Mouse (Mus musculus) myocyte (in vitro differentiated cells): ENCODE measurements around the gene Rbm6. TPM values are rescaled to one million over a fixed set of nuclear protein-coding genes. Genes with fewer than 3 reads are reported as not detected.

ENCODE experiments used
- H3K27me3 ChIP-seq: one replicate; pipeline ENCODE4 v1.6.1; 2011; ENCODE audit not compliant: control insufficient read depth, insufficient read depth, insufficient read length
- H3K36me3 ChIP-seq: one replicate; pipeline ENCODE4 v1.6.1; 2011; ENCODE audit not compliant: control insufficient read depth, insufficient read depth
- H3K4me2 ChIP-seq: one replicate; pipeline ENCODE4 v1.6.1; 2011; ENCODE audit warnings: low read depth, control low read depth
- H3K4me3 ChIP-seq: one replicate; pipeline ENCODE4 v1.5.1; 2011; ENCODE audit warnings: mild to moderate bottlenecking, control low read depth, moderate library complexity
- H3K79me2 ChIP-seq: one replicate; pipeline ENCODE4 v1.6.1; 2011; ENCODE audit not compliant: control insufficient read depth, insufficient read depth
- H3ac ChIP-seq: one replicate; pipeline ENCODE4 v1.6.1; 2011; ENCODE audit not compliant: control insufficient read depth, insufficient read length
- CEBPB ChIP-seq: IDR thresholded peaks from 2 replicates; pipeline ENCODE4 v1.6.1; 2011; ENCODE audit warnings: mild to moderate bottlenecking, moderate library complexity; ENCODE audit not compliant: poor library complexity, insufficient read depth, severe bottlenecking
- E2F4 ChIP-seq: IDR thresholded peaks from one replicate; pipeline ENCODE4 v1.6.1; 2011; ENCODE audit warnings: mild to moderate bottlenecking, control low read depth, moderate library complexity; ENCODE audit not compliant: insufficient read depth
- MAX ChIP-seq: IDR thresholded peaks from one replicate; pipeline ENCODE4 v1.6.1; 2011; ENCODE audit warnings: low read depth, mild to moderate bottlenecking, control low read depth
- MYOD1 ChIP-seq, 3 experiments: IDR thresholded peaks; one replicate each; pipeline ENCODE4 v1.6.1; 2011; ENCODE audit warnings: control low read depth in 2 of 3, low read depth in 2 of 3, mild to moderate bottlenecking in 2 of 3, moderate library complexity in 1 of 3; ENCODE audit not compliant: insufficient read length in 2 of 3, control insufficient read depth in 1 of 3
- MYOG ChIP-seq, 3 experiments: IDR thresholded peaks; one replicate each; pipeline ENCODE4 v1.6.1; 2011; ENCODE audit warnings: control low read depth in 2 of 3, low read depth in 2 of 3, mild to moderate bottlenecking in 2 of 3; ENCODE audit not compliant: insufficient read length in 2 of 3, control insufficient read depth in 1 of 3, insufficient read depth in 1 of 3
- POLR2A ChIP-seq: IDR thresholded peaks from one replicate; pipeline ENCODE4 v1.6.1; 2011; ENCODE audit warnings: low read depth, mild to moderate bottlenecking, control low read depth, moderate library complexity; ENCODE audit not compliant: insufficient read length
- POLR2AphosphoS2 ChIP-seq: IDR thresholded peaks from one replicate; pipeline ENCODE4 v1.6.1; 2011; ENCODE audit warnings: low read depth, control low read depth; ENCODE audit not compliant: insufficient read length
- REST ChIP-seq: IDR thresholded peaks from one replicate; pipeline ENCODE4 v1.6.1; 2011; ENCODE audit warnings: mild to moderate bottlenecking, control low read depth, moderate library complexity; ENCODE audit not compliant: insufficient read depth, insufficient read length
- SRF ChIP-seq: IDR thresholded peaks from one replicate; pipeline ENCODE4 v1.6.1; 2011; ENCODE audit warnings: low read depth; ENCODE audit not compliant: control insufficient read depth, insufficient read length
- TCF12 ChIP-seq: IDR thresholded peaks from one replicate; pipeline ENCODE4 v1.6.1; 2011; ENCODE audit warnings: mild to moderate bottlenecking, control low read depth; ENCODE audit not compliant: poor library complexity, insufficient read depth, severe bottlenecking
- TCF3 ChIP-seq: IDR thresholded peaks from one replicate; pipeline ENCODE4 v1.6.1; 2011; ENCODE audit warnings: low read depth, control low read depth; ENCODE audit not compliant: insufficient read length
- USF1 ChIP-seq: IDR thresholded peaks from one replicate; pipeline ENCODE4 v1.6.1; 2011; ENCODE audit warnings: low read depth, mild to moderate bottlenecking, control low read depth, moderate library complexity
- polyA plus RNA-seq: library from polyadenylated mRNA; unstranded; fragments of >200 nt; fragmentation: generic; extraction: Trizol; gene quantifications from one replicate; pipeline ENCODE4 v1.2.1, GENCODE M21; 2012; ENCODE audit warnings: missing spikeins

Gene Rbm6
- polyA plus RNA-seq, 1 experiment = 10.2 TPM

DNA sequence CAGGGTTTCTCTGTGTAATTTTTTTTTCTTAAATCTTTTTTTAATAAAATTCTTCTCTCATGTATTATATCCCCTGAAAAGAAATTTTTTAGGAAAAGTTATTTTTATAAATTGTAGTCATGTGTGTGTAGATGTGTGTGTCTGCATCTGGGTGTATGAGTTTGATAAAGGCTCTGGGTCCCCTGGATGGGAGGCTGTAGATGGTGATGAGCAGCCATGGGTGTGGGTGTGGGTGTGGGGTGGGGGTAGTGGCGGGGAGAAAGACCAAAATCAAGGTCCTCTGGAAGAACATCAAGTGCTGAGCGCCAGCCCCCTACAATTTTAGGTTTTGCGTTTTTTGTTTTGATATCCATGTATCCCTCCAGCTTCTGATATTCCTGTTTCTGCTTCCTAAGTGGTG lies 125.0 kb downstream of the Rbm6 start:
- no peak for TF ChIP-seq SRF
- no peak for TF ChIP-seq USF1
- TF ChIP-seq MYOD1 (IDR thresholded peaks at IDR 0.05; ENCODE audit: control insufficient read depth in 1 of 3, insufficient read length in 2 of 3, low read depth in 2 of 3) = no peak
- no peak for TF ChIP-seq TCF3
- no peak for TF ChIP-seq REST
- TF ChIP-seq TCF12 = no peak
- TF ChIP-seq MYOG (IDR thresholded peaks at IDR 0.05; ENCODE audit: control insufficient read depth in 1 of 3, insufficient read depth in 1 of 3, insufficient read length in 2 of 3, low read depth in 2 of 3) = no peak
- TF ChIP-seq MAX = no peak
- TF ChIP-seq POLR2A = no peak
- TF ChIP-seq POLR2AphosphoS2 = no peak

DNA sequence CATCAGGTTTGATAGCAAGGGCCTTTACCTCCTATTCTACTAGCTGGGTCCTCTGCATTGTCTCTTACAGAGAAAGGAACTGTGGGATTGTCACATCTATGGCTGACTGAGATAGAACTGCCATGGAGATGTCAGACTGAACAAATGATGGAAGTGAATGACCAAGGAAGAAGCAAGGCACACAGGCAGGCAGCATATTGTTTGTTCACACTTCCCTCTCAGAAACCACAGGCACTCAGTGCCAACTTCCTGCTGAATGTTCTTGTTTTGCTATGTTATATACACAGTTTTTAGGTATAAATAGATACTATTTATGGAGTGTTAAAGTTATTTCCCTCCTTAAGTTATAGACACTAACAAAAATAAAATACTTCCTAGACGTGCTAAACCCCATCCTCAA lies 125.7 kb downstream of the Rbm6 start:
- Histone ChIP-seq H3ac (no peak overlapping the region), H3K4me2 (no peak overlapping the region), H3K27me3 (no peaks in the 10 kb centered on the region), H3K79me2 (no peaks in the 10 kb centered on the region), H3K4me3 (no peak overlapping the region), H3K36me3 (peaks cover 91% of the 10 kb centered on the region)
- TF ChIP-seq POLR2AphosphoS2 (no peak), POLR2A (no peak), TCF3 (no peak), USF1 (no peak), MYOD1 (IDR thresholded peaks at IDR 0.05; ENCODE audit: control insufficient read depth in 1 of 3, insufficient read length in 2 of 3, low read depth in 2 of 3) (no peak), TCF12 (no peak), SRF (no peak), MYOG (IDR thresholded peaks at IDR 0.05; ENCODE audit: control insufficient read depth in 1 of 3, insufficient read depth in 1 of 3, insufficient read length in 2 of 3, low read depth in 2 of 3) (no peak), MAX (no peak), REST (no peak), CEBPB (no peak), E2F4 (no peak)

More for the DNA sequence above, 125.0 kb downstream of the Rbm6 start:
- H3ac ChIP-seq = no peak overlapping the region
- H3K4me3 ChIP-seq = no peak overlapping the region
- H3K4me2 ChIP-seq = no peak overlapping the region
- peaks cover 94% of the 10 kb centered on the region for H3K36me3 ChIP-seq
- H3K27me3 ChIP-seq = no peaks in the 10 kb centered on the region
- H3K79me2 ChIP-seq = no peaks in the 10 kb centered on the region

DNA sequence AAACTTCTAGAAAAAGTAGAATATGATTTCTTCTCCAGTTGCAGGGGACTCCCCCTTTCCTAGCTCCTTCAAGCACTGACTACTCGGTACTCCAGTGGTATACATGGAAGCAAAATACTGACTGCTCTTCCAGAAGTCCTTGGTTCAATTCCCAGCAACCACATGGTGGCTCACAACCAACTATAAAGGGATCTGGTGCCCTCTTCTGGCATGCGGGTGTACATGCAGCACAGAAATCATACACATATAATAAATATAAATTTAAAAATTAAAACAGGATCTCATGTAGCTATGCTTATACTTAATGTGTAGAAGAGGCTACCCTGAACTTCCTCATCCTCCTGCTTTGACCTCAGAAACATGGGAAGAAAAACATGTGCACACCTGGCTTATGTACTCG lies 126.4 kb downstream of the Rbm6 start:
- Histone ChIP-seq H3K36me3 (peaks cover 87% of the 10 kb centered on the region), H3ac (no peak overlapping the region), H3K4me2 (no peak overlapping the region), H3K27me3 (no peaks in the 10 kb centered on the region), H3K79me2 (no peaks in the 10 kb centered on the region), H3K4me3 (no peak overlapping the region)
- TF ChIP-seq E2F4 (no peak), POLR2AphosphoS2 (no peak), POLR2A (no peak), MYOG (IDR thresholded peaks at IDR 0.05; ENCODE audit: control insufficient read depth in 1 of 3, insufficient read depth in 1 of 3, insufficient read length in 2 of 3, low read depth in 2 of 3) (no peak), MYOD1 (IDR thresholded peaks at IDR 0.05; ENCODE audit: control insufficient read depth in 1 of 3, insufficient read length in 2 of 3, low read depth in 2 of 3) (no peak), TCF12 (no peak), TCF3 (no peak), REST (no peak), MAX (no peak), USF1 (no peak), SRF (no peak), CEBPB (no peak)

DNA sequence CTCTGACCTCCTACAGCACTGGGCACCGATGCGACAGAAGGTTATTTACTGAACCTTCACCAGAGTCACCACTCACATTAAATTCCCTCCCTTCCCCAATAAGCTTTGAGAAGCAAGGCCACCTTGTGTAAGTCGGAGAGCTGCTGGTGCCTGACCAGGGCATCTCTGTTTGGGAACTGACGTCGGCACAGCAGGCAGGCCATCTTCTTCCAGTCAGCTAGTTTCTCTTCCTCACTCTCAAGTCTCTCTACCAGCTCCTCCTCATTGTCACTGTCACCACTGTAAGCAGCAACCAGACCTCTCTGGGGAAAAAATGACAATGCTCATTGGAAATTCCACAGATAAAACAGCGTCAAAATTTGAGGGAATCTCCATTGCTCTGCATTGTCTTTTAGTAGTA lies 129.0 kb downstream of the Rbm6 start:
- Histone ChIP-seq H3ac (no peak overlapping the region), H3K4me2 (no peak overlapping the region), H3K79me2 (no peaks in the 10 kb centered on the region), H3K4me3 (no peak overlapping the region), H3K27me3 (no peaks in the 10 kb centered on the region), H3K36me3 (peaks cover 75% of the 10 kb centered on the region)
- TF ChIP-seq POLR2AphosphoS2 (no peak), E2F4 (no peak), REST (no peak), SRF (no peak), MYOG (IDR thresholded peaks at IDR 0.05; ENCODE audit: control insufficient read depth in 1 of 3, insufficient read depth in 1 of 3, insufficient read length in 2 of 3, low read depth in 2 of 3) (no peak), MYOD1 (IDR thresholded peaks at IDR 0.05; ENCODE audit: control insufficient read depth in 1 of 3, insufficient read length in 2 of 3, low read depth in 2 of 3) (no peak), CEBPB (no peak), MAX (no peak), POLR2A (no peak), TCF12 (no peak), TCF3 (no peak), USF1 (no peak)
